Mouse (Mus musculus) midbrain, embryonic 10.5 days (tissue): ENCODE results near the gene Cybrd1. TPM values are rescaled to one million over a fixed set of nuclear protein-coding genes. Genes with fewer than 3 reads are reported as not detected.
A peak's percentile ranks its signal among the peaks of the same experiment; 100 is the strongest.

ENCODE experiments used
- DNase-seq: peaks from one replicate; pipeline ENCODE4 v3.0.0-alpha.2; 2017; ENCODE audit warnings: low spot score
- H3K27ac ChIP-seq: fragments of 300-500 bp; sonication (generic); replicated peaks from 2 replicates; pipeline ENCODE4 v1.5.1; 2016; ENCODE audit warnings: mild to moderate bottlenecking
- H3K27me3 ChIP-seq: fragments of 300-500 bp; sonication (generic); 2 replicates; pipeline ENCODE4 v1.6.1; 2016; ENCODE audit warnings: low read depth, mild to moderate bottlenecking; ENCODE audit not compliant: poor library complexity, severe bottlenecking
- H3K36me3 ChIP-seq: fragments of 300-500 bp; sonication (generic); 2 replicates; pipeline ENCODE4 v1.6.1; 2016; ENCODE audit warnings: mild to moderate bottlenecking, moderate library complexity
- H3K4me1 ChIP-seq: fragments of 300-500 bp; sonication (generic); 2 replicates; pipeline ENCODE4 v1.6.1; 2016
- H3K4me3 ChIP-seq: fragments of 300-500 bp; sonication (generic); 2 replicates; pipeline ENCODE4 v1.5.1; 2016; ENCODE audit warnings: mild to moderate bottlenecking, moderate library complexity
- H3K9me3 ChIP-seq: fragments of 300-500 bp; sonication (generic); replicated peaks from 2 replicates; pipeline ENCODE4 v1.6.1; 2016; ENCODE audit warnings: mild to moderate bottlenecking
- WGBS: fragments of 180-500 bp; shearing (Covaris S2); methylation state at CpG from one replicate; pipeline ENCODE4 v1.1.7; 2016; 5-methylcytosine and 5-hydroxymethylcytosine counted together
- polyA plus RNA-seq: library from polyadenylated mRNA; unstranded; fragments of >200 nt; fragmentation: Nextera tagmentation; extraction: Ambion mirVana; gene quantifications from 2 replicates; pipeline ENCODE4 v1.2.1, GENCODE M21; 2016

Cybrd1 gene
- 0.23 and 0.30 TPM in 2 replicates for polyA plus RNA-seq

- Histone ChIP-seq H3K4me1 (peaks cover 35% of the 10 kb centered on the region), H3K9me3 (no peaks in the 10 kb centered on the region), H3K27ac (peak within 1 kb of the TSS; percentile 67), H3K27me3 (peaks cover 39% of the 10 kb centered on the region), H3K4me3 (peak within 1 kb of the TSS; percentile 62), H3K36me3 (no peaks in the 10 kb centered on the region)
- DNase-seq, result peak; percentile 42
- 3% methylated on average over 60 of the region's 60 CpGs for WGBS
Measured at GRCm38 (mm10) chr2:71117797-71118708, at the start of gene Cybrd1. TSS of gene Cybrd1 (plus strand) at chr2:71117923.

- H3K4me3 ChIP-seq, result no peak overlapping the region
- no peaks in the 10 kb centered on the region for H3K4me1 ChIP-seq
- 97% methylated on average over 4 of the region's 4 CpGs for WGBS
- H3K9me3 ChIP-seq, result no peaks in the 10 kb centered on the region
- no peak for DNase-seq
- no peaks in the 10 kb centered on the region for H3K27me3 ChIP-seq
- H3K27ac ChIP-seq, result no peak overlapping the region
- H3K36me3 ChIP-seq, result peaks cover 14% of the 10 kb centered on the region
Measured at GRCm38 (mm10) chr2:71071601-71072000, 46.1 kb upstream of the Cybrd1 start.

- no peak overlapping the region for H3K4me3 ChIP-seq
- 89% methylated on average over 3 of the region's 3 CpGs for WGBS
Measured at GRCm38 (mm10) chr2:71073330-71073729, 44.4 kb upstream of the Cybrd1 start.

GRCm38 (mm10) chr2:71073828-71074227 is 43.9 kb upstream of the Cybrd1 start:
- Histone ChIP-seq H3K36me3 (peaks cover 14% of the 10 kb centered on the region), H3K4me3 (no peak overlapping the region), H3K4me1 (no peaks in the 10 kb centered on the region), H3K27ac (no peak overlapping the region), H3K9me3 (no peaks in the 10 kb centered on the region), H3K27me3 (no peaks in the 10 kb centered on the region)
- DNase-seq, result no peak
- WGBS, result 87% methylated on average over 3 of the region's 3 CpGs

More at GRCm38 (mm10) chr2:71073330-71073729, 44.4 kb upstream of the Cybrd1 start:
- Histone ChIP-seq H3K27me3 (no peaks in the 10 kb centered on the region), H3K36me3 (peaks cover 14% of the 10 kb centered on the region), H3K4me1 (no peaks in the 10 kb centered on the region), H3K9me3 (no peaks in the 10 kb centered on the region), H3K27ac (no peak overlapping the region)
- DNase-seq, result no peak

- no peaks in the 10 kb centered on the region for H3K9me3 ChIP-seq
- no peak overlapping the region for H3K4me3 ChIP-seq
- no peaks in the 10 kb centered on the region for H3K4me1 ChIP-seq
- H3K27me3 ChIP-seq, result no peaks in the 10 kb centered on the region
- peaks cover 50% of the 10 kb centered on the region for H3K36me3 ChIP-seq
- WGBS, result 86% methylated on average over 7 of the region's 7 CpGs
- DNase-seq, result no peak
- no peak overlapping the region for H3K27ac ChIP-seq
Measured at GRCm38 (mm10) chr2:71082416-71082815, 35.3 kb upstream of the Cybrd1 start.

GRCm38 (mm10) chr2:71083454-71084193 is 34.1 kb upstream of the Cybrd1 start:
- H3K9me3 ChIP-seq, result no peaks in the 10 kb centered on the region
- no peaks in the 10 kb centered on the region for H3K27me3 ChIP-seq
- peaks cover 62% of the 10 kb centered on the region for H3K36me3 ChIP-seq
- no peaks in the 10 kb centered on the region for H3K4me1 ChIP-seq
- no peak overlapping the region for H3K4me3 ChIP-seq
- WGBS, result 90% methylated on average over 6 of the region's 6 CpGs
- no peak overlapping the region for H3K27ac ChIP-seq
- DNase-seq, result no peak

GRCm38 (mm10) chr2:71089766-71090165 is 28.0 kb upstream of the Cybrd1 start:
- no peak overlapping the region for H3K27ac ChIP-seq
- H3K9me3 ChIP-seq, result no peaks in the 10 kb centered on the region
- H3K36me3 ChIP-seq, result peaks cover 59% of the 10 kb centered on the region
- 81% methylated on average over 3 of the region's 3 CpGs for WGBS
- no peaks in the 10 kb centered on the region for H3K27me3 ChIP-seq
- no peaks in the 10 kb centered on the region for H3K4me1 ChIP-seq
- no peak for DNase-seq
- no peak overlapping the region for H3K4me3 ChIP-seq

GRCm38 (mm10) chr2:71090660-71091445 is 26.9 kb upstream of the Cybrd1 start:
- Histone ChIP-seq H3K27me3 (no peaks in the 10 kb centered on the region), H3K4me1 (no peaks in the 10 kb centered on the region), H3K27ac (no peak overlapping the region), H3K9me3 (no peaks in the 10 kb centered on the region), H3K36me3 (peaks cover 56% of the 10 kb centered on the region), H3K4me3 (no peak overlapping the region)
- 89% methylated on average over 4 of the region's 4 CpGs for whole genome bisulfite sequencing
- no peak for DNase-seq

GRCm38 (mm10) chr2:71096170-71096569 is 21.6 kb upstream of the Cybrd1 start:
- H3K4me1 ChIP-seq, result no peaks in the 10 kb centered on the region
- H3K27ac ChIP-seq, result no peak overlapping the region
- peaks cover 35% of the 10 kb centered on the region for H3K36me3 ChIP-seq
- DNase-seq, result no peak
- H3K4me3 ChIP-seq, result no peak overlapping the region
- 86% methylated on average over 7 of the region's 7 CpGs for WGBS
- H3K9me3 ChIP-seq, result no peaks in the 10 kb centered on the region
- no peaks in the 10 kb centered on the region for H3K27me3 ChIP-seq

- H3K9me3 ChIP-seq, result no peaks in the 10 kb centered on the region
- peaks cover 16% of the 10 kb centered on the region for H3K36me3 ChIP-seq
- no peak overlapping the region for H3K4me3 ChIP-seq
- 89% methylated on average over 10 of the region's 10 CpGs for WGBS
- H3K27ac ChIP-seq, result no peak overlapping the region
- no peak for DNase-seq
- no peaks in the 10 kb centered on the region for H3K27me3 ChIP-seq
- peaks cover 5% of the 10 kb centered on the region; the same call in 1 of the 2 replicates for H3K4me1 ChIP-seq
Measured at GRCm38 (mm10) chr2:71102621-71103291, 15.0 kb upstream of the Cybrd1 start.

- Histone ChIP-seq H3K4me1 (peaks cover 5% of the 10 kb centered on the region; the same call in 1 of the 2 replicates), H3K4me3 (no peak overlapping the region), H3K27me3 (no peaks in the 10 kb centered on the region), H3K27ac (no peak overlapping the region), H3K36me3 (peaks cover 16% of the 10 kb centered on the region), H3K9me3 (no peaks in the 10 kb centered on the region)
- no peak for DNase-seq
- WGBS, result 95% methylated on average over 4 of the region's 4 CpGs
Measured at GRCm38 (mm10) chr2:71103292-71103680, 14.4 kb upstream of the Cybrd1 start.

GRCm38 (mm10) chr2:71104696-71105095 is 13.0 kb upstream of the Cybrd1 start:
- WGBS, result 72% methylated on average over 3 of the region's 3 CpGs
- H3K36me3 ChIP-seq, result peaks cover 11% of the 10 kb centered on the region
- no peaks in the 10 kb centered on the region for H3K9me3 ChIP-seq
- H3K27me3 ChIP-seq, result no peaks in the 10 kb centered on the region
- DNase-seq, result no peak
- H3K27ac ChIP-seq, result no peak overlapping the region
- peaks cover 5% of the 10 kb centered on the region; the same call in 1 of the 2 replicates for H3K4me1 ChIP-seq
- no peak overlapping the region for H3K4me3 ChIP-seq
